Mouse (Mus musculus) thymus, adult 2 months (tissue): ENCODE results near the gene Prkce.

Experiments used
- CTCF ChIP-seq: fragments of 200-500 bp; IDR thresholded peaks from 2 replicates; pipeline ENCODE4 v1.5.1; 2012; ENCODE audit warnings: mild to moderate bottlenecking, control low read depth, low read length, moderate library complexity, borderline replicate concordance; ENCODE audit not compliant: control insufficient read depth, poor library complexity, insufficient read depth; ENCODE audit errors: extremely low read depth
- POLR2A ChIP-seq: fragments of 200-500 bp; IDR thresholded peaks from 2 replicates; pipeline ENCODE4 v1.6.1; 2012; ENCODE audit warnings: mild to moderate bottlenecking, low read length, control low read depth, moderate library complexity; ENCODE audit not compliant: control insufficient read depth, poor library complexity, insufficient read depth; ENCODE audit errors: extremely low read depth

DNA sequence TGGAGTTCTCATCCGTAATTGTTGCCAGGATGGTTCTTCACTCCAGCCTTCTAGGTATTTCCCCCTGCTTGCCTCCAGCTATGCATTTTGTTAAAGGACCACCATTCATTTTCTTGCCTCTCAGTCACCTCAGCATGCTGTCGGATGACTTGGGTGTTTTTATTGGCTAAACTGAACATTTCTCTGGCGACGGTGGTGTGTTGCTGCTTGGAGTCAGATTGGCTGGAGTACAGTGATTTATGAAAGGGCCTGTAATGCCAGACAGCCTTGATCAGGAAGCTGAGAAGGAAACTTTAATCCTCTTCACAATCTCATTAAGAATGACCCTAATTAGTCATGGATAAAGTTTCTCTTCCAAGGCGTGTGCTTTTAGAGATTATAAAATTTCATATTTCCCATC lies 342.3 kb downstream of the Prkce start:
- TF ChIP-seq POLR2A (no peak), CTCF (no peak)
